Mouse (Mus musculus): ENCODE data around the gene Prss42. TPM values are rescaled to one million over a fixed set of nuclear protein-coding genes. Genes with fewer than 3 reads are reported as not detected.

The Prss42 gene
- not detected in 2 replicates for polyA plus RNA-seq (2012; rRNA removed; ENCODE audit: low replicate concordance)

DNA sequence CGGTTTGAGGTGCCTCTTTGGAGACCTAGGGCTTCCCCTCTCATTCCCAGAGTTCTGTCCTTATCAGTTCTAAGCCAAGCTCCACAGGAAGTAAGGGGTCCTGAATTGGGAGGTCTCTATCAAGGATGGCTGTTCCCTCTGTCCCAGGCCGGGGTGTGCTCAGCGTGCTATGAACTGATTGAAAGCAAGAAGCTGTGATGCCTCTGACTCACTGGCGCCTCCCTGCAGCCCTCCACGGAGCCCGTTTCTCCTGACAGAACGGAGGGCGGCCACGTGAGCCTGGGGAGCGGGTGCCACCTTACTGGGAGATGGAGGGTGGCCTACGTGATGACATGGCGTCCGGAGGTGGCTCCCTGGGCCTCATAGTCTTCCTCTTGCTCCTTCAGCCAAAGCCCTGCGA lies at the start of gene Prss42:
TSS of gene Prss42 (plus strand) at position 301 of the 400 bp plus-strand sequence.

GRCm38 (mm10) chr9:110813789-110814188 lies 15.8 kb downstream of the Prss42 start, which contains the start of gene Prss44:
TSS of gene Prss44 (plus strand) at chr9:110813994.

DNA sequence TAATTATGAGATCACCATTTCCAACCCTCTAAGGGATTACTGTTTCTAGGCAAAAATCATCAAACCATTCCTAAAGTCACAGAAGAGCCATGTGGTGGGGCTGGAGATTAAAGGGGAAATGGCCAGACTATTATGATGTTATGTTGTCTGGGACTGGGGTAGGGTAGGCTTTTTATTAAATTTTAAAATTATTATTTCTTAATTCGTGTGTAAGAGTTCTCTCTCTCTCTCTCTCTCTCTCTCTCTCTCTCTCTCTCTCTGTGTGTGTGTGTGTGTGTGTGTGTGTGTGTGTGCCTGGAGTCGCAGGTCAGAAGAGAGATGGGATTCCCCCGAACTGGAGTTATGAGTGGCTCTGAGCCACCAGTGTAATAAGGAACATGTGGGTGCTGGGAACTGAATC lies 28.4 kb downstream of the Prss42 start, which contains the start of gene Prss43:
TSS of gene Prss43 (plus strand) at position 301 of the 400 bp plus-strand sequence.

DNA sequence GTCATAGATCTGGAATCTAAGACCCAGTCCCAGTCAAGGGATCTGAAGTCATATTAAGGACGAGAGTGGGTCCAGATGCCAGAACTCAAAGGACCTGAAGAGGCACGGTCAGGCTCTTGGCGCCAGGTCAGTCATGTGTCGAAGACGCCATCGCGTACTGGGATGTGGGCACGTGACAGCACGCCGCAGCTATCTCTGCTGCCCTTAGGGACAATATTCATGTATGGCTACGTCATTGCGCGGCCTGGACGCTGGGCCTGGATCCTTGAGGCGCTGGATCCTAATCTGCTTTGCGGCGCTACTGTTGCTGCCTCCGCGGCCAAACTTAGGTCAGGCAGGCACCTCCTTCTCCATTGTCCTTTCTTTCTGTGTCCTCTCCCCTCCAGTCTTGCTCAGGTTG lies 36.4 kb downstream of the Prss42 start, which contains the start of gene Prss45:
TSS of gene Prss45 (plus strand) at position 178 of the 400 bp plus-strand sequence.

GRCm38 (mm10) chr9:110844206-110844605 lies 46.2 kb downstream of the Prss42 start, which contains the start of gene Prss46:
TSS of gene Prss46 (plus strand) at chr9:110844506.

Other genes with a start within 250 kb of the Prss42 start
- 12.8 and 38.1 TPM in 2 replicates for gene Nradd, start 173.7 kb upstream of the Prss42 start, polyA plus RNA-seq (2012; rRNA removed; ENCODE audit: low replicate concordance)
- gene Nbeal2, start 144.0 kb upstream of the Prss42 start, polyA plus RNA-seq (2012; rRNA removed; ENCODE audit: low replicate concordance), result 27.7 and 35.7 TPM in 2 replicates
- gene Ccdc12, start 141.7 kb upstream of the Prss42 start, polyA plus RNA-seq (2012; rRNA removed; ENCODE audit: low replicate concordance), result 72.6 and 80.9 TPM in 2 replicates
- 0.70 and 1.2 TPM in 2 replicates for gene Myl3, start 56.3 kb upstream of the Prss42 start, polyA plus RNA-seq (2012; rRNA removed; ENCODE audit: low replicate concordance)
- gene Pth1r, start 51.0 kb upstream of the Prss42 start, polyA plus RNA-seq (2012; rRNA removed; ENCODE audit: low replicate concordance), result 100 and 195 TPM in 2 replicates
- gene Prss44, start 15.8 kb downstream of the Prss42 start, polyA plus RNA-seq (2012; rRNA removed; ENCODE audit: low replicate concordance), result not detected in 2 replicates
- not detected in 2 replicates for gene Prss43, start 28.5 kb downstream of the Prss42 start, polyA plus RNA-seq (2012; rRNA removed; ENCODE audit: low replicate concordance)
- gene Prss45, start 36.4 kb downstream of the Prss42 start, polyA plus RNA-seq (2012; rRNA removed; ENCODE audit: low replicate concordance), result 0.10 TPM in 1 of 2 replicates, not detected in the other
- not detected in 2 replicates for gene Prss46, start 46.3 kb downstream of the Prss42 start, polyA plus RNA-seq (2012; rRNA removed; ENCODE audit: low replicate concordance)
- gene Prss50, start 59.8 kb downstream of the Prss42 start, polyA plus RNA-seq (2012; rRNA removed; ENCODE audit: low replicate concordance), result not detected in 2 replicates
- gene Als2cl, start 81.7 kb downstream of the Prss42 start, polyA plus RNA-seq (2012; rRNA removed; ENCODE audit: low replicate concordance), result 52.9 TPM in 2 replicates
- gene Tmie, start 81.9 kb downstream of the Prss42 start, polyA plus RNA-seq (2012; rRNA removed; ENCODE audit: low replicate concordance), result 2.2 and 3.2 TPM in 2 replicates
- gene Fam240a, start 118.7 kb downstream of the Prss42 start, polyA plus RNA-seq (2012; rRNA removed; ENCODE audit: low replicate concordance), result not detected in 2 replicates
- gene Tdgf1, start 148.0 kb downstream of the Prss42 start, polyA plus RNA-seq (2012; rRNA removed; ENCODE audit: low replicate concordance), result not detected in 2 replicates
- not detected in 2 replicates for gene Lrrc2, start 153.4 kb downstream of the Prss42 start, polyA plus RNA-seq (2012; rRNA removed; ENCODE audit: low replicate concordance)
- gene Rtp3, start 192.4 kb downstream of the Prss42 start, polyA plus RNA-seq (2012; rRNA removed; ENCODE audit: low replicate concordance), result 6.2 and 23.4 TPM in 2 replicates
- gene Ltf, start 221.1 kb downstream of the Prss42 start, polyA plus RNA-seq (2012; rRNA removed; ENCODE audit: low replicate concordance), result 0.29 and 68.2 TPM in 2 replicates

Measured in subcutaneous adipose tissue, adult 2 months (tissue).